In genomic region chr4:153975292-153975662, GRCm38 (mm10) we compare ENCODE assay signal across 8 mouse cellular contexts. TPM values are rescaled to one million over a fixed set of nuclear protein-coding genes. Genes with fewer than 3 reads are reported as not detected.
DNase-seq lines count a peak whose midpoint lies in the region; ATAC-seq and TF ChIP-seq lines count a peak whose summit lies in the region.

No protein-coding gene starts in this region.

- TF ChIP-seq CTCF in thymus, adult 2 months (IDR thresholded peaks at IDR 0.05; ENCODE audit: borderline replicate concordance, control insufficient read depth, extremely low read depth, insufficient read depth, low read length, poor library complexity) = no peak

- TF ChIP-seq POLR2A in thymus, adult 2 months (IDR thresholded peaks at IDR 0.05; ENCODE audit: control insufficient read depth, extremely low read depth, insufficient read depth, low read length, poor library complexity) = no peak

- H3K4me1 ChIP-seq in thymus, adult 2 months (replicated peaks; ENCODE audit: control insufficient read depth, insufficient read depth, low read length) = peaks cover 9% of the 10 kb centered on the region
- H3K4me1 ChIP-seq in limb, embryonic 13.5 days = peaks cover 14% of the 10 kb centered on the region
- peaks cover 10% of the 10 kb centered on the region for H3K4me1 ChIP-seq in neural tube, embryonic 14.5 days (ENCODE audit: control insufficient read depth, insufficient read depth, low read length)

- peak; percentile 65; the same call in 1 of the 2 replicates for ATAC-seq in cerebellum, adult (ENCODE audit: insufficient number of reproducible peaks, low FRiP score, low TSS enrichment)
- ATAC-seq in limb, embryonic 13.5 days (ENCODE audit: low FRiP score, low read depth) = peak; percentile 49; the same call in 1 of the 2 replicates
- peak; percentile 65 for ATAC-seq in neural tube, embryonic 14.5 days (ENCODE audit: low read depth)

- peak overlapping the region; percentile 91 for H3K9ac ChIP-seq in limb, embryonic 13.5 days
- H3K9ac ChIP-seq in neural tube, embryonic 14.5 days (replicated peaks; ENCODE audit: low read depth, low read length) = peak overlapping the region; percentile 89

- no peak for DNase-seq in cerebellum, postnatal 14 days
- DNase-seq in thymus, adult 2 months = no peak
- no peak for DNase-seq in thymus, postnatal 4 days
- no peak for DNase-seq in layer of hippocampus, postnatal 36 days
- DNase-seq in natural killer cell, adult 2 months (ENCODE audit: low spot score in 2 of 2) = no peak

- peak overlapping the region; percentile 95 for H3K4me3 ChIP-seq in thymus, adult 2 months (ENCODE audit: control insufficient read depth, insufficient read depth, low read length)
- H3K4me3 ChIP-seq in limb, embryonic 13.5 days = peak overlapping the region; percentile 95
- peak overlapping the region; percentile 98 for H3K4me3 ChIP-seq in neural tube, embryonic 14.5 days (ENCODE audit: low read depth, low read length)

- peak overlapping the region; percentile 95 for H3K4me2 ChIP-seq in limb, embryonic 13.5 days (replicated peaks)
- peak overlapping the region; percentile 67 for H3K4me2 ChIP-seq in neural tube, embryonic 14.5 days (ENCODE audit: low read depth, low read length)

- H3K9me3 ChIP-seq in limb, embryonic 13.5 days = no peaks in the 10 kb centered on the region
- H3K9me3 ChIP-seq in neural tube, embryonic 14.5 days (ENCODE audit: control insufficient read depth, low read length) = no peaks in the 10 kb centered on the region

- under 1% methylated on average over 33 of the region's 33 CpGs for WGBS in thymus, adult 2 months
- WGBS in limb, embryonic 13.5 days = under 1% methylated on average over 32 of the region's 33 CpGs
- under 1% methylated on average over 25 of the region's 33 CpGs for WGBS in neural tube, embryonic 14.5 days

- H3K27ac ChIP-seq in thymus, adult 2 months (ENCODE audit: control insufficient read depth, insufficient read depth, low read length) = no peak overlapping the region
- H3K27ac ChIP-seq in limb, embryonic 13.5 days = no peak overlapping the region
- peak overlapping the region; percentile 80 for H3K27ac ChIP-seq in neural tube, embryonic 14.5 days (ENCODE audit: low read depth, low read length)

- peaks cover 5% of the 10 kb centered on the region for H3K36me3 ChIP-seq in thymus, adult 2 months (ENCODE audit: control insufficient read depth, insufficient read depth, low read length)
- peaks cover 36% of the 10 kb centered on the region for H3K36me3 ChIP-seq in limb, embryonic 13.5 days
- peaks cover 20% of the 10 kb centered on the region for H3K36me3 ChIP-seq in neural tube, embryonic 14.5 days (ENCODE audit: control insufficient read depth, insufficient read depth, low read length)

- H3K27me3 ChIP-seq in thymus, adult 2 months (ENCODE audit: control insufficient read depth, insufficient read depth, low read length) = no peaks in the 10 kb centered on the region
- no peaks in the 10 kb centered on the region for H3K27me3 ChIP-seq in limb, embryonic 13.5 days
- H3K27me3 ChIP-seq in neural tube, embryonic 14.5 days (ENCODE audit: control insufficient read depth, insufficient read depth, low read length) = no peaks in the 10 kb centered on the region

RNA-seq across cellular contexts. Expression of gene Cep104, which starts 0.3 kb away (rescaled TPM):
- polyA plus RNA-seq in thymus, adult 2 months (2012; rRNA removed) = 24.5 and 24.6 TPM in 2 replicates
- polyA plus RNA-seq in limb, embryonic 13.5 days (2015; fragmentation: Nextera tagmentation; extraction: Ambion mirVana) = 16.9 TPM in 2 replicates
- 18.4 and 18.7 TPM in 2 replicates for polyA plus RNA-seq in neural tube, embryonic 14.5 days (2014; fragmentation: Nextera tagmentation; extraction: Ambion mirVana)
- 10 to 100 TPM; 32.1 to 38.4 TPM for total RNA-seq in layer of hippocampus, postnatal 36 days (2021)

RNA-seq across cellular contexts. Expression of gene Dffb, which starts 0.4 kb away (rescaled TPM):
- 50.1 and 54.6 TPM in 2 replicates for polyA plus RNA-seq in thymus, adult 2 months (2012; rRNA removed)
- 13.8 and 15.1 TPM in 2 replicates for polyA plus RNA-seq in limb, embryonic 13.5 days (2015; fragmentation: Nextera tagmentation; extraction: Ambion mirVana)
- polyA plus RNA-seq in neural tube, embryonic 14.5 days (2014; fragmentation: Nextera tagmentation; extraction: Ambion mirVana) = 11.7 and 12.5 TPM in 2 replicates
- total RNA-seq in layer of hippocampus, postnatal 36 days (2021) = 10 to 100 TPM; 12.2 to 16.0 TPM

RNA-seq across cellular contexts. Expression of gene A430005L14Rik, which starts 18.2 kb away (rescaled TPM):
- polyA plus RNA-seq in thymus, adult 2 months (2012; rRNA removed) = 39.8 and 44.0 TPM in 2 replicates
- 82.8 and 83.6 TPM in 2 replicates for polyA plus RNA-seq in limb, embryonic 13.5 days (2015; fragmentation: Nextera tagmentation; extraction: Ambion mirVana)
- polyA plus RNA-seq in neural tube, embryonic 14.5 days (2014; fragmentation: Nextera tagmentation; extraction: Ambion mirVana) = 52.7 and 57.5 TPM in 2 replicates
- total RNA-seq in layer of hippocampus, postnatal 36 days (2021) = 10 to 100 TPM; 22.4 to 25.1 TPM

RNA-seq across cellular contexts. Expression of gene Lrrc47, which starts 36.3 kb away (rescaled TPM):
- 118 and 144 TPM in 2 replicates for polyA plus RNA-seq in thymus, adult 2 months (2012; rRNA removed)
- 19.6 and 20.5 TPM in 2 replicates for polyA plus RNA-seq in limb, embryonic 13.5 days (2015; fragmentation: Nextera tagmentation; extraction: Ambion mirVana)
- 10.1 and 11.8 TPM in 2 replicates for polyA plus RNA-seq in neural tube, embryonic 14.5 days (2014; fragmentation: Nextera tagmentation; extraction: Ambion mirVana)
- total RNA-seq in layer of hippocampus, postnatal 36 days (2021) = 10 to 100 TPM; 64.5 to 70.7 TPM

RNA-seq across cellular contexts. Expression of gene Smim1, which starts 50.8 kb away (rescaled TPM):
- 12.0 and 24.3 TPM in 2 replicates for polyA plus RNA-seq in thymus, adult 2 months (2012; rRNA removed)
- polyA plus RNA-seq in limb, embryonic 13.5 days (2015; fragmentation: Nextera tagmentation; extraction: Ambion mirVana) = 11.8 and 12.6 TPM in 2 replicates
- 9.1 and 12.5 TPM in 2 replicates for polyA plus RNA-seq in neural tube, embryonic 14.5 days (2014; fragmentation: Nextera tagmentation; extraction: Ambion mirVana)
- total RNA-seq in layer of hippocampus, postnatal 36 days (2021) = 1 to 10 TPM; 6.6 to 7.6 TPM
